Mouse (Mus musculus) cerebellum, adult 11 months (tissue): ENCODE results near the gene Ergic1.
A peak's percentile ranks its signal among the peaks of the same experiment; 100 is the strongest.

Experiments used
- DNase-seq: peaks from one replicate; pipeline ENCODE4 v3.0.0; 2022

Gene Ergic1

GRCm38 (mm10) chr17:26676616-26677376, 115.5 kb downstream of the Ergic1 start:
- DNase-seq = peak; percentile 74

GRCm38 (mm10) chr17:26677711-26678637, 116.7 kb downstream of the Ergic1 start:
- DNase-seq = no peak

- no peak for DNase-seq
Observed at GRCm38 (mm10) chr17:26681276-26681675, 120.0 kb downstream of the Ergic1 start.

GRCm38 (mm10) chr17:26686334-26687000, 125.2 kb downstream of the Ergic1 start:
- no peak for DNase-seq

- DNase-seq = no peak
Observed at GRCm38 (mm10) chr17:26688795-26689735, 127.8 kb downstream of the Ergic1 start.

GRCm38 (mm10) chr17:26689810-26690209, 128.5 kb downstream of the Ergic1 start:
- no peak for DNase-seq

GRCm38 (mm10) chr17:26690236-26690635, 128.9 kb downstream of the Ergic1 start:
- DNase-seq = no peak

GRCm38 (mm10) chr17:26691110-26691509, 129.8 kb downstream of the Ergic1 start:
- DNase-seq = no peak

- DNase-seq = peak; percentile 62
Observed at GRCm38 (mm10) chr17:26693424-26693823, 132.1 kb downstream of the Ergic1 start.

- no peak for DNase-seq
Observed at GRCm38 (mm10) chr17:26694171-26694570, 132.9 kb downstream of the Ergic1 start.

- DNase-seq = no peak
Observed at GRCm38 (mm10) chr17:26695193-26695592, 133.9 kb downstream of the Ergic1 start.

- DNase-seq = no peak
Observed at GRCm38 (mm10) chr17:26698846-26699245, 137.6 kb downstream of the Ergic1 start.

GRCm38 (mm10) chr17:26699819-26700616, 138.7 kb downstream of the Ergic1 start:
- peak; percentile 59 for DNase-seq

GRCm38 (mm10) chr17:26701565-26701964, 140.3 kb downstream of the Ergic1 start:
- DNase-seq = no peak

- no peak for DNase-seq
Observed at GRCm38 (mm10) chr17:26702621-26703020, 141.3 kb downstream of the Ergic1 start.

GRCm38 (mm10) chr17:26703671-26704070, 142.4 kb downstream of the Ergic1 start:
- DNase-seq = peak; percentile 64

GRCm38 (mm10) chr17:26705463-26706359, 144.4 kb downstream of the Ergic1 start:
- DNase-seq = no peak
